Mouse (Mus musculus) intestine, postnatal 0 days (tissue): Measurements from ENCODE around the gene Ttc29. TPM values are rescaled to one million over a fixed set of nuclear protein-coding genes. Genes with fewer than 3 reads are reported as not detected.

Source experiments
- ATAC-seq: fragments of 200-750 bp; cut with Nextera tagmentation; 2 replicates; pipeline ENCODE4 v1.8.0; 2017; ENCODE audit warnings: mild to moderate bottlenecking, moderate TSS enrichment, moderate library complexity
- H3K27ac ChIP-seq: fragments of 300-500 bp; sonication (generic); 2 replicates; pipeline ENCODE4 v1.5.1; 2014; ENCODE audit warnings: mild to moderate bottlenecking, low read depth, low read length, moderate library complexity
- H3K27me3 ChIP-seq: fragments of 300-500 bp; sonication (generic); replicated peaks from 2 replicates; pipeline ENCODE4 v1.6.1; 2014; ENCODE audit warnings: low read length, mixed read lengths; ENCODE audit not compliant: control insufficient read depth, insufficient read depth
- H3K36me3 ChIP-seq: fragments of 300-500 bp; sonication (generic); 2 replicates; pipeline ENCODE4 v1.6.1; 2014; ENCODE audit warnings: mild to moderate bottlenecking, moderate library complexity; ENCODE audit not compliant: control insufficient read depth, insufficient read depth
- H3K4me1 ChIP-seq: fragments of 300-500 bp; sonication (generic); replicated peaks from 2 replicates; pipeline ENCODE4 v1.6.1; 2014; ENCODE audit warnings: antibody characterized with exemption, low read length, mixed read lengths; ENCODE audit not compliant: control insufficient read depth, insufficient read depth
- H3K4me2 ChIP-seq: fragments of 300-500 bp; sonication (generic); replicated peaks from 2 replicates; pipeline ENCODE4 v1.6.1; 2014; ENCODE audit warnings: low read depth, mild to moderate bottlenecking, moderate library complexity
- H3K4me3 ChIP-seq: fragments of 300-500 bp; sonication (generic); 2 replicates; pipeline ENCODE4 v1.5.1; 2014; ENCODE audit warnings: low read depth, low read length
- H3K9ac ChIP-seq: fragments of 300-500 bp; sonication (generic); 2 replicates; pipeline ENCODE4 v1.6.1; 2014; ENCODE audit warnings: mild to moderate bottlenecking, low read depth, low read length
- H3K9me3 ChIP-seq: fragments of 300-500 bp; sonication (generic); 2 replicates; pipeline ENCODE4 v1.6.1; 2016; ENCODE audit warnings: mixed run types; ENCODE audit not compliant: control insufficient read depth
- CTCF ChIP-seq: sonication (generic); IDR thresholded peaks from 2 replicates; pipeline ENCODE4 v1.5.1; 2016; ENCODE audit warnings: low read depth, mild to moderate bottlenecking, control low read depth, antibody characterized with exemption, moderate library complexity
- WGBS: fragments of 180-500 bp; shearing (Covaris S2); extraction: QIAGEN DNeasy Blood & Tissue Kit; methylation state at CpG from one replicate; pipeline ENCODE4 v1.1.7; 2014; 5-methylcytosine and 5-hydroxymethylcytosine counted together
- polyA plus RNA-seq: library from polyadenylated mRNA; unstranded; fragments of >200 nt; fragmentation: Nextera tagmentation; extraction: Ambion mirVana; gene quantifications from 2 replicates; pipeline ENCODE4 v1.2.1, GENCODE M21; 2015

Ttc29 gene
- polyA plus RNA-seq, 1 experiment from 2014 or later: not detected

- ATAC-seq: no peak
- no peak overlapping the region for H3K9ac ChIP-seq
- 84% methylated on average over 2 of the region's 2 CpGs for WGBS
- no peaks in the 10 kb centered on the region for H3K4me1 ChIP-seq
- no peak overlapping the region for H3K27ac ChIP-seq
- H3K36me3 ChIP-seq: no peaks in the 10 kb centered on the region
- no peaks in the 10 kb centered on the region for H3K9me3 ChIP-seq
- no peak for TF ChIP-seq CTCF
- H3K4me2 ChIP-seq: no peak overlapping the region
- H3K4me3 ChIP-seq: no peak overlapping the region
- no peaks in the 10 kb centered on the region for H3K27me3 ChIP-seq
Measured at GRCm38 (mm10) chr8:78317666-78318065, 104.6 kb downstream of the Ttc29 start.

DNA sequence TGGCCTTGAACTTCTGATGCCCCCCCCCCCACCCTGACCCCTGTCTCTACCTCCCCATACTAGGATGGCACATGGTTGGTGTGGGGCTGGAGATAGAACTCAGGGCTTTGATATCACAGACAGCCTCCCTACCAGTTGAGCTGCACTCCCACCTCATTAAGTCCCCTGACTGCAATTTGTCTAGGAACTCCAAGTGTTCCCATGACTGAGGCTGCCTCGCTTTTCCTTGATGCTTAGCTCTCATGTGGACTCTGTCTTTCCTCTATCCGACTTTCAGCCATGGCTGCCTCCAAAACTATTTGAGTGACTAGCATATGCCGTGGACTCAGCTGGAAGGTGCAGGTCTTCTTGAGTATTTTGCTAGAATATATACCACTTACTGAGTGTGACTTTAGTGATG is 110.3 kb downstream of the Ttc29 start:
- ATAC-seq: no peak
- H3K9me3 ChIP-seq: no peaks in the 10 kb centered on the region
- WGBS: 89% methylated on average over 3 of the region's 3 CpGs
- TF ChIP-seq CTCF: no peak
- no peaks in the 10 kb centered on the region for H3K4me1 ChIP-seq
- no peaks in the 10 kb centered on the region for H3K27me3 ChIP-seq
- no peak overlapping the region for H3K27ac ChIP-seq
- no peak overlapping the region for H3K4me2 ChIP-seq
- no peak overlapping the region for H3K4me3 ChIP-seq
- H3K36me3 ChIP-seq: no peaks in the 10 kb centered on the region
- no peak overlapping the region for H3K9ac ChIP-seq

- no peak overlapping the region for H3K9ac ChIP-seq
- H3K4me1 ChIP-seq: no peaks in the 10 kb centered on the region
- no peak overlapping the region for H3K4me3 ChIP-seq
- TF ChIP-seq CTCF: no peak
- H3K27ac ChIP-seq: no peak overlapping the region
- H3K36me3 ChIP-seq: no peaks in the 10 kb centered on the region
- ATAC-seq: no peak
- WGBS: 72% methylated on average over 11 of the region's 11 CpGs
- no peak overlapping the region for H3K4me2 ChIP-seq
- no peaks in the 10 kb centered on the region for H3K9me3 ChIP-seq
- no peaks in the 10 kb centered on the region for H3K27me3 ChIP-seq
Measured at GRCm38 (mm10) chr8:78340689-78341529, 127.8 kb downstream of the Ttc29 start.

GRCm38 (mm10) chr8:78342151-78342550 is 129.1 kb downstream of the Ttc29 start:
- no peak for ATAC-seq
- no peak for TF ChIP-seq CTCF
- Histone ChIP-seq H3K9ac (no peak overlapping the region), H3K4me3 (no peak overlapping the region), H3K4me2 (no peak overlapping the region), H3K27me3 (no peaks in the 10 kb centered on the region), H3K27ac (no peak overlapping the region), H3K4me1 (no peaks in the 10 kb centered on the region), H3K36me3 (no peaks in the 10 kb centered on the region), H3K9me3 (no peaks in the 10 kb centered on the region)
- 77% methylated on average over 4 of the region's 4 CpGs for WGBS

- Histone ChIP-seq H3K27ac (no peak overlapping the region), H3K27me3 (no peaks in the 10 kb centered on the region), H3K9ac (no peak overlapping the region), H3K9me3 (no peaks in the 10 kb centered on the region), H3K4me1 (no peaks in the 10 kb centered on the region), H3K36me3 (no peaks in the 10 kb centered on the region), H3K4me3 (no peak overlapping the region), H3K4me2 (no peak overlapping the region)
- TF ChIP-seq CTCF: no peak
- WGBS: 57% methylated on average over 2 of the region's 2 CpGs
- ATAC-seq: no peak
Measured at GRCm38 (mm10) chr8:78344006-78344405, 130.9 kb downstream of the Ttc29 start.

GRCm38 (mm10) chr8:78345705-78346104 is 132.6 kb downstream of the Ttc29 start:
- TF ChIP-seq CTCF: no peak
- Histone ChIP-seq H3K4me3 (no peak overlapping the region), H3K36me3 (no peaks in the 10 kb centered on the region), H3K4me1 (no peaks in the 10 kb centered on the region), H3K27ac (no peak overlapping the region), H3K9ac (no peak overlapping the region), H3K4me2 (no peak overlapping the region), H3K27me3 (no peaks in the 10 kb centered on the region), H3K9me3 (no peaks in the 10 kb centered on the region)
- ATAC-seq: no peak
- WGBS: 37% methylated on average over 7 of the region's 7 CpGs
